Mouse (Mus musculus) kidney, embryonic 14.5 days (tissue): ENCODE results near the gene Unk. TPM values are rescaled to one million over a fixed set of nuclear protein-coding genes. Genes with fewer than 3 reads are reported as not detected.
"Not testable (repeated sequence)": the region's sequence is repeated elsewhere in the genome, so short reads cannot be mapped to it uniquely, and the experiment has no call there.

Experiments used
- ATAC-seq: fragments of 200-750 bp; cut with Nextera tagmentation; 2 replicates; pipeline ENCODE4 v1.8.0; 2017; ENCODE audit warnings: moderate number of reproducible peaks, mild to moderate bottlenecking, moderate TSS enrichment, moderate library complexity; ENCODE audit not compliant: low FRiP score, low TSS enrichment
- H3K27ac ChIP-seq: fragments of 300-500 bp; sonication (generic); 2 replicates; pipeline ENCODE4 v1.5.1; 2014; ENCODE audit warnings: low read depth, mild to moderate bottlenecking, low read length, moderate library complexity, mixed read lengths
- H3K27me3 ChIP-seq: fragments of 300-500 bp; sonication (generic); 2 replicates; pipeline ENCODE4 v1.6.1; 2014; ENCODE audit warnings: mild to moderate bottlenecking, low read length; ENCODE audit not compliant: control insufficient read depth, insufficient read depth
- H3K36me3 ChIP-seq: fragments of 300-500 bp; sonication (generic); 2 replicates; pipeline ENCODE4 v1.6.1; 2014; ENCODE audit warnings: low read length, mixed read lengths; ENCODE audit not compliant: control insufficient read depth, insufficient read depth
- H3K4me1 ChIP-seq: fragments of 300-500 bp; sonication (generic); 2 replicates; pipeline ENCODE4 v1.6.1; 2014; ENCODE audit warnings: low read length, mixed read lengths; ENCODE audit not compliant: control insufficient read depth, insufficient read depth
- H3K4me2 ChIP-seq: fragments of 300-500 bp; sonication (generic); replicated peaks from 2 replicates; pipeline ENCODE4 v1.6.1; 2014; ENCODE audit warnings: low read depth, mild to moderate bottlenecking, low read length
- H3K4me3 ChIP-seq: fragments of 300-500 bp; sonication (generic); 2 replicates; pipeline ENCODE4 v1.5.1; 2014; ENCODE audit warnings: mild to moderate bottlenecking, low read length
- H3K9ac ChIP-seq: fragments of 300-500 bp; sonication (generic); 2 replicates; pipeline ENCODE4 v1.6.1; 2014; ENCODE audit warnings: low read depth, mild to moderate bottlenecking, low read length, moderate library complexity
- H3K9me3 ChIP-seq: fragments of 300-500 bp; sonication (generic); 2 replicates; pipeline ENCODE4 v1.6.1; 2016; ENCODE audit warnings: low read length; ENCODE audit not compliant: control insufficient read depth
- WGBS: fragments of 180-500 bp; shearing (Covaris S2); extraction: QIAGEN DNeasy Blood & Tissue Kit; methylation state at CpG from one replicate; pipeline ENCODE4 v1.1.7; 2014; 5-methylcytosine and 5-hydroxymethylcytosine counted together
- polyA plus RNA-seq: library from polyadenylated mRNA; unstranded; fragments of >200 nt; fragmentation: Nextera tagmentation; extraction: Ambion mirVana; gene quantifications from 2 replicates; pipeline ENCODE4 v1.2.1, GENCODE M21; 2014

Gene Unk
- polyA plus RNA-seq, 1 experiment from 2014 or later = 37.2 TPM

DNA sequence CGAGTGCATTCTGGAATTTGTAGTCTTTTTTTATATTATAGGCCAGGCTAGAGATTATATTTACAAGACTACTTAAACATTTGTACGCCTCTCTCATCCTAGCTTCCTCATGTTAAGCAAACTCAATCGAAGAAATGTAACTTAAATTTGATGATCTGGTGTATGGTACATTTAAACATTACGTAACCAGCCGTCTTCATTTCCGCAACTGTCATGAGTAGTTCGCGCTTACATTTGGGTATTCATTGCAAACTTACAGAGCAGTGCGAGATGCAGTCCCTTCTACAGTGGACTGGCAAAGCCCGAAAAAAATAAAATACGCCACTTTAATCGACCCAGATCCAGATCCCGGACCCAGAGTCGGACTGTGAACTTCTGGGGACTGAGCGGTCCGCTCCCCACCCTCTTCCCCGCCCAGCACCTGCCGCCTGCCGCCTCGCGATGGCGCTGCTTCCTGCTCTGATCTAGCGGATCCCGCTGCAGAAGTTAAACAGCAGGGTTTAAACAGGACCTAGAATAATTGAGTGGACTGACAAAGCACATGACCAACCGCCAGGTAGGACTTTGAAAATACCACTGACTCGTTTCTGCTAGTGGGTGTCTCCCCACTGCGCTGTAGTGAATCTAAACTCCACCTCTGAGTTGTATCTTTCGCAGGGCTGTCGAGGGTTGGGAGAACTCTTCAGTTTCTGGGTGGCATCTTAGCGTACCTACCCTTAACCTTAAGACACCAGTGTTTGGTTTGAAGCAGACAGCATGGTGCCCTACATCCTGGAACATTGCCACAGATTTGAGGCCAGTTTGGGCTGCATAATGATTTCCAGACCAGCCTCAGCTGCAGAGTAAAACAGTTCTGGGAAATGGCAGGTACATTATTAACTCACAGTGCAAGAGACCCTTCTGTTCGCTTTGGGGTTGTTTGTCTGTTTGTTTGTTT is 57.3 kb downstream of the Unk start:
- Histone ChIP-seq H3K4me2 (peak overlapping the region; percentile 54), H3K27me3 (no peaks in the 10 kb centered on the region), H3K4me3 (peak overlapping the region; percentile 50), H3K27ac (peak overlapping the region; percentile 76), H3K9ac (peak overlapping the region; percentile 50; the same call in 1 of the 2 replicates), H3K4me1 (peaks cover 12% of the 10 kb centered on the region), H3K36me3 (peaks cover 16% of the 10 kb centered on the region), H3K9me3 (no peaks in the 10 kb centered on the region)
- ATAC-seq = peak; percentile 69
- 4% methylated on average over 31 of the region's 31 CpGs for WGBS

DNA sequence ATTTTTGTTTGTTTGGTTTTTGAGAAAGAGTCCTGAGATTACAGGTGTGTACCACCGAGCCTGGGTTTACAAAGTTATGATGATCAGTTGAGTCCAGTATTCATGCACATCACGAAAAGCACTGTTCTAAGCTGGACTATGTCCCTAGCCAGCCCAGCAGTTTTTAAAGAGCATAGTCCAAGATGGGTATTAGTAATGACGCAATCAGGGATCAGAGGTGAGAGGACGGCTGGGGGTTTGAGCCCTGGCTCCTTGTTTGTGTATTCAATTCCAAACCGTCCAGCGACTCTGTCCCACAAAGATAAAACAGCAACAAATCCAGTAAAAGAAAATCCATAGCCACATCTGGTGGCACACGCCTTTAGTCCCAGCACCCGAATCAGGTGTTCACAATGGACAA is 58.1 kb downstream of the Unk start:
- Histone ChIP-seq H3K27me3 (no peaks in the 10 kb centered on the region), H3K9ac (no peak overlapping the region), H3K27ac (no peak overlapping the region), H3K4me1 (peaks cover 12% of the 10 kb centered on the region), H3K9me3 (no peaks in the 10 kb centered on the region), H3K36me3 (peaks cover 10% of the 10 kb centered on the region), H3K4me3 (no peak overlapping the region), H3K4me2 (peak overlapping the region; percentile 54; the same call in 1 of the 2 replicates)
- ATAC-seq = no peak
- 91% methylated on average over 8 of the region's 8 CpGs for WGBS

DNA sequence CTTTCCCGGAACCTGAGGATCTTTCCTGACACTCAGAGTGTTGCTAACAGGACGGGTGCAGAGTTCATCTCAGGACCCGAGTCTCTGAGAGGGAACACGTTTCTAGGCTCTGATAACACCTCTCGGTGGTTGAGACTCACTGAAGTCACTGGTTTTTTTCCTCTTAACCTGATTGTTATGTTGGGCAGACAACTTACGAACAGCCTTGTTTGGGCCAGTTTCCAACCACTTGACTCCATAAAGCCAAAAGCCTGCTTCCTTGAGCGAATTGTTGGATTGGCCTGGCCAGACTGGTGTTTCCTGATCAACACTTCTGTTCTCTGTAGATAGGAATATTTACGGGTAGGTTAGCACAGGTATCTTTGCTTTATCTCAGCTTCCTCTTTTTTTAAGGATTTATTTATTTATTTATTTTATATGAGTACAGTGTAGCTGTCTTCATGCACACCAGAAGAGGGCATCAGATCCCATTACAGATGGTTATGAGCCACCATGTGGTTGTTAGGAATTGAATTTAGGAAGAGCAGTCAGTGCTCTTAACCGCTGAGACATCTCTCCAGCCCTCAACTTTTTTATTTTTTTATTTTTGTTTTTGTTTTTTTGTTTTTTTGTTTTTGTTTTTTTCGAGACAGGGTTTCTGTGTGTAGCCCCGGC is 58.7 kb downstream of the Unk start:
- H3K9me3 ChIP-seq = no peaks in the 10 kb centered on the region
- WGBS = 84% methylated on average over 11 of the region's 11 CpGs

DNA sequence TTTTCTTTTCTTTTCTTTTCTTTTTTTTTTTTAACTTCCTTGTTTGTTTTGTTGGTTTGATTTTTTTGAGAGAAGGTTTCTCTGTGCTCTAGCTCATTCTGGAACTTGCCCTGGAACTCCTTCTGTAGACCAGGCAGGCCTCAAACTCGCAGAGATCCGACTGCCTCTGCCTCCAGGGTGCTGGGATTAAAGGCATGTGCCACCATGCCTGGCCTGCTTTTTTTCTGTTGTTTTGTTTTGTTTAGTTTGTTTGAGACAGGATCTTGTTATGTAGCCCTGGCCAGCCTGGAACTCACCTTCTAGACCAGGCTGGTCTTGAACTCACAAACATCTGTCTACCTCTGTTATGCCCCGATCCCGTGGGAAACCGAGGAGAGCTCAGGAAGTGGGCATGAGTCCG is 59.4 kb downstream of the Unk start:
- Histone ChIP-seq H3K27me3 (no peaks in the 10 kb centered on the region), H3K36me3 (no peaks in the 10 kb centered on the region), H3K4me3 (no peak overlapping the region), H3K4me1 (peaks cover 19% of the 10 kb centered on the region), H3K4me2 (no peak overlapping the region), H3K9me3 (no peaks in the 10 kb centered on the region), H3K9ac (no peak overlapping the region), H3K27ac (no peak overlapping the region)
- ATAC-seq = no peak
- 92% methylated on average over 6 of the region's 6 CpGs for WGBS

More for the DNA sequence above, 58.7 kb downstream of the Unk start:
- Histone ChIP-seq H3K4me1 (peaks cover 16% of the 10 kb centered on the region), H3K9ac (no peak overlapping the region), H3K27me3 (no peaks in the 10 kb centered on the region), H3K4me3 (no peak overlapping the region), H3K27ac (no peak overlapping the region), H3K36me3 (peaks cover 4% of the 10 kb centered on the region; the same call in 1 of the 2 replicates), H3K4me2 (no peak overlapping the region)
- no peak for ATAC-seq

DNA sequence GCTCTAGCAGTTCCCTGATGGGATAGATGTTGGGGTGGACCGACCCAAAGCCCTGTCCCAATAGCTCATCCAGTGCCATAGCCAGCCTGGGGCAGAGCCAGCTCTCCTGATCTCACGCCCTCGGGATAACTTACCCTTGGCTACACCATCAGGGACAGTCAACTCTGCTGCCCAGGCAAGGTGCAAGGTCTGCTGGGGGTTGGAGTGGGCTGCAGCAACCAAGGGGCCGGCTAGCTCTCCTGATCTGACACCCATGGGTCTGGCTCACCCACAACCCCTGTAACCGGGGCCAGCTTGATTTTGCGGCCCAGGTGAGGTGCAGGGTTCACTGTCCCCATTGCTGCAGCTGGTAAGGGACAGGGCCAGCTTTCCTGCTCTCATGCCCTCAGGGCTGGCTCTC is 61.5 kb downstream of the Unk start:
- ATAC-seq = no peak
- H3K4me3 ChIP-seq = no peak overlapping the region
- 84% methylated on average over 6 of the region's 6 CpGs for WGBS

DNA sequence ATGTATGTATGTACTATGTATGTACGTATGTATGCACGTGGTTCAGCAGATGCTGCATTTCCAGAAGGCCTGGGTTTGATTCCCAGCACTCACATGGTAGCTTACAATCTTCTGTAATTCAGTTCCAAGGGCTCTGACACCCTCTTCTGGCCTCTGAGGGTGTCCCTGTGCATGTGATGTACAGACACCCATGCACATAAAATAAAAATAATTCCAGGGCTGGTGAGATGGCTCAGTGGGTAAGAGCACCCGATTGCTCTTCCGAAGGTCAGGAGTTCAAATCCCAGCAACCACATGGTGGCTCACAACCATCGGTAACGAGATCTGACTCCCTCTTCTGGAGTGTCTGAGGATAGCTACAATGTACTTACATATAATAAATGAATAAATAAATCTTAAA is 62.8 kb downstream of the Unk start:
- not testable (repeated sequence) for H3K27me3 ChIP-seq, H3K27ac ChIP-seq, H3K4me1 ChIP-seq, H3K9me3 ChIP-seq, H3K9ac ChIP-seq, ATAC-seq, H3K4me2 ChIP-seq, H3K36me3 ChIP-seq, H3K4me3 ChIP-seq
- WGBS = 96% methylated on average over 6 of the region's 6 CpGs

More for the DNA sequence above, 61.5 kb downstream of the Unk start:
- Histone ChIP-seq H3K36me3 (no peaks in the 10 kb centered on the region), H3K4me2 (no peak overlapping the region), H3K27ac (no peak overlapping the region), H3K9ac (no peak overlapping the region), H3K4me1 (peaks cover 10% of the 10 kb centered on the region; the same call in 1 of the 2 replicates), H3K9me3 (0 out of 2 replicates have a peak, but pooled peaks cover under 1% of the 10 kb centered on the region), H3K27me3 (no peaks in the 10 kb centered on the region)

DNA sequence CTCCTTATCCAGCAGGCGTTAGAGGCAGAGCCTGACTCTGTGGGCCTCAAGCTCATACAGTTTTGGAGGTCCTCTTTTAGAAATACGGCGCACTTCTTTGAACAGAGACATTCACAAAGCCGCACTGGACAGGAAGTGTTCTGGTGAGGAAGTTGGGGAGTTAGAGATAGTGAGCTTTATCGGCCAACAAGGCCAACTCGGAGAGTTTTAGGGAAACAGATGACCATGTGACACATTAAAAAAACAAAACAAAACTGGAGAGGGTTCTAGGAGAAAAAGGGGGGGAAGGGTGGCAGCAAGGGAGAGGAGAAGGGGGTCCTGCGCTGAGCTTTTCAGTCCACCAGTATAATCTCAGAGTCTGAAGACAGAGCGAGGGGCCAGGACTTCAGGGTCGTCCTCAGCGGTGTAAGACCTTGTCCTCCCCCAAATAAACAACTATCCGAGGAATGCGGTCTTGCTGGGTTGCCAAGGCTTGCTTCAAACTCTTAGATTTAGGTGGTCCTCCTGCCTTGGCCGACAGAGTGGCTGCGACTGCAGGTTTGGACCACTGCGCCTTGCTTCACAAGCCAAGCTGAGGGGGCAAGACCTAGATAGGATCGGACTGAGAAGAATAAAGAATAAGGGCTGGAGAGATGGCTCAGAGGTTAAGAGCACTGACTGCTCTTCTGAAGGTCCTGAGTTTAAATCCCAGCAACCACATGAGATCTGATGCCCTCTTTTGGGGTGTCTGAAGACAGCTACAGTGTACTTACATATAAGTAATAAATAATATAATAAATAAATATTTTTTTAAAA is 63.8 kb downstream of the Unk start:
- no peaks in the 10 kb centered on the region for H3K36me3 ChIP-seq
- H3K4me1 ChIP-seq = 0 out of 2 replicates have a peak, but pooled peaks cover 6% of the 10 kb centered on the region
- no peak overlapping the region for H3K9ac ChIP-seq
- WGBS = 54% methylated on average over 16 of the region's 16 CpGs
- 0 out of 2 replicates have a peak, but pooled peaks cover 2% of the 10 kb centered on the region for H3K9me3 ChIP-seq
- H3K4me2 ChIP-seq = no peak overlapping the region; the same call in 1 of the 2 replicates
- H3K27me3 ChIP-seq = no peaks in the 10 kb centered on the region
- H3K4me3 ChIP-seq = no peak overlapping the region
- no peak for ATAC-seq
- H3K27ac ChIP-seq = peak overlapping the region; percentile 1; the same call in 1 of the 2 replicates

DNA sequence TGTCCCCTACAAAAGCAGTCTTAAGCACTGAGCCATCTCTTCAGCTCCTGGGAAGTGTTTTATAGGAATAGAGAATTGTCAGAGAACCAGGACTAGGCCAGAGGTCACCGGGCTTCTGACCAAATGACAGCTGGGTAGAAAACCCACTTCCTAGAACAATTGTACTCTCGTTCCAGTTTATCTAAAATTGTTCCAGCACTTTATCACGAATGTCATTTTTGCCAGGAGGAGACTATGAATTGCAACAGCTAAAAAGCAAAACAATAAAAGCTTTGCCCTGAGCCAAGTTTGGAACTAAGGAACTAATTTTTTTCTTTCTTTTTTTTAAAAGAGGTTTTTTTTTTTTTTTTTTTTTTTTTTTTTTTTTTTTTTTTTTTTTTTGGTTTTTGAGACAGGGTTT is 65.5 kb downstream of the Unk start:
- 0 out of 2 replicates have a peak, but pooled peaks cover 6% of the 10 kb centered on the region for H3K4me1 ChIP-seq
- H3K9me3 ChIP-seq = 0 out of 2 replicates have a peak, but pooled peaks cover 2% of the 10 kb centered on the region
- WGBS = 68% methylated on average over 3 of the region's 3 CpGs
- no peak overlapping the region for H3K4me2 ChIP-seq
- no peak overlapping the region for H3K4me3 ChIP-seq
- no peak overlapping the region for H3K9ac ChIP-seq
- no peak overlapping the region; the same call in 1 of the 2 replicates for H3K27ac ChIP-seq
- no peaks in the 10 kb centered on the region for H3K36me3 ChIP-seq
- ATAC-seq = no peak
- no peaks in the 10 kb centered on the region for H3K27me3 ChIP-seq
